Mouse (Mus musculus): ENCODE data around the gene 6030468B19Rik. TPM values are rescaled to one million over a fixed set of nuclear protein-coding genes. Genes with fewer than 3 reads are reported as not detected.
"Not testable (repeated sequence)": the region's sequence is repeated elsewhere in the genome, so short reads cannot be mapped to it uniquely, and the experiment has no call there.

The 6030468B19Rik gene
- total RNA-seq, 4 experiments from 2014 or later = 0.61 to 1.2 (median 0.75) TPM; not detected in 1

DNA sequence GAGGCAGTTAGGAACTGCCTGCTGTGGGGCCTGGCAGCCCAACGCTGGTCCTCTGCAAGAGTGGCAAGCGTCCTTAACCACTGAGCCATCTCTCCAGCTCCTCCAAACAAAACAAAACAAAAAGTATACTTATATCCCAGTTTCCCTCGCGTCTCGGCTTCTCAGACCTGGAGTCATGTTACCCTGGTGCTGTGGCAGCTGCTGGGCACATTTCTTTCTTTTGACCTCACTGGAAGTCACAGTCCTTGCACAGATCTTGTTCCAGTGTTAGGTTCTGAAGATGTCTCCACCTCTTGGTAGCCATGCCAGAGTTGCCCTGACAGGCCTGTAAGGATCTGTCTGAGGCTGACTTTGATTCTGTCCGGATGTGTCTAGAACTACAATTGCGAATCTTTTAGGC, 4.2 kb downstream of the 6030468B19Rik start:
- DNase-seq (ENCODE audit: low spot score in 2 of 2) = no peak

- DNase-seq (ENCODE audit: low spot score in 2 of 2) = no peak
Measured at GRCm38 (mm10) chr11:117803166-117803688, 5.8 kb downstream of the 6030468B19Rik start.

- no peak for DNase-seq (ENCODE audit: low spot score in 2 of 2)
Measured at GRCm38 (mm10) chr11:117806781-117807180, 9.3 kb downstream of the 6030468B19Rik start.

DNA sequence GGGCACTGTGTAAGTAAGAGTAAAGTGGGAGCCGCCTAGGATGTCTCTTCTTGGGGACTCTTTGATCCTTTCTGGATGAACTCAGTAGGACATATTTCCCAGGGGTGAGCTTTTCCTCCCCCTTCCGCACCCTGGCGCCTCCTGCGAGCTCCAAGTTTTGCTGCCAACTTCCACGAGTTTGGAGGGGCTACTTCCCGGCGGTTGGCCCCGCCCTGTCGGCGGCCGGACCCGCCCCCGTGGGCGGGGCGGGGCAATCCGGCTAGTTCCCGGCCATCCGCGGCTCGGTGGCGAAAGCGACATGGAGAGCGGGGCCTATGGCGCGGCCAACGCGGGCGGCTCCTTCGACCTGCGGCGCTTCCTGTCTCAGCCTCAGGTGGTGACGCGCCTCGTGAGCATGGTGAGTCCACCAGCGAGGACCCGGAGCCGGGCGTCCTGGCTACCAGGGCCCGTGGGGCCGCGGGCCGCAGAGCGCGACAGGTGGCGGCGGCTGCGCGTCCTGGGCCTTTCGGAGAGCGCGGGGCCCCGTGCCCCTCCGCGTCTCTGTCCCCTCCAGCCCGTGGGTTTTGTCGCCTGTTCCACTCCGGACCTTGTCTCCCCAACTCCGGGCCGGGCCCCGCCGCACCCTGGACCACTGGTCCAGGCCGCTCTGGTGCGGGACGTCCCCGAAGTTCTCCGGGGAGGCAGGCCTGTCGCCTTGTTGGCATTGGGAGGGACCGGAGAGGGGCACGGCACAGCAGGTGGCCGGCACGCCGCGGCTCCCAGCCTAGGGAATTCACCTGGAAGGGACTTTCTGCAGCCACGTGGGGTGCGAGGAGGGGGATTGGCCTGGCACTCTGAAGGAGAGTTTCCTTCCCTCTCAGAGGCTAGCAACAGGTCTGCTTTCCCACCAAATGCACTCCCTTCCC, 12.2 kb downstream of the 6030468B19Rik start, which contains the start of the genes Gm20708 and Syngr2:
Gene Gm20708 (plus strand): TSS at position 262 of the 905 bp plus-strand sequence.
Gene Syngr2 (plus strand): TSS at position 262 of the 905 bp plus-strand sequence.
- DNase-seq (ENCODE audit: low spot score in 2 of 2) = no peak

DNA sequence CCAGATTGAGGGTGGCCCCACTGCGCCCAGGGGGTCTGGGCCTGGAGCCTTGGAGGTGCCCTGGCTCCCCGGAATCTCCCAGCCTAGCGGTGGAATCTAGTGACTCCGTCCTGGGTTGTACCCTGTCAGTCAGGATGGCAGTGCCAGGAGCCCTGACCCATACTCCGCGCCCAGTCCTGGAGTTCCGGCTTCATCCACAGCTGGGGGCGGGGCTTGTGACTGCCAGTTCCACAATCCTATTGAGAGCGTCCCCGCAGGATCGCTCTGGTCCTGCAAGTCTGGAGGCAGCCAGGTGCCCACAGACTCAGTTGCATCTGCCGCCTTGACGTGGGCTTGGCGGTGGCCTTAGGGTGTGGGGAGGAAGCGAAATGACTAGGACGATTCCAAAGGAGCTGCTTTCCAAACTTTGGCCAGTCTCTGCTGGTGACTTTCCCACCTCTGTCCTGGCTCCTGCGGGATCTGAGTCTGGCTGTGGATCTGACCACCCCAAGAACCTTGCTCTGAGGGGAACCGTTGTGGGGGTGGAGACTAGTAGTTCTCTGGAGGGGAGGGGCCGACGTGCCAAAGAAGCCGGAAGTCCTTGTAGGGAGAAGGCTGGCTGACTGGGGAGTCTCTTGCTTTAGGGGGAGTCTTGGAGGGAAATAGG, 13.1 kb downstream of the 6030468B19Rik start:
- DNase-seq (ENCODE audit: low spot score in 2 of 2) = peak; percentile 60 to 63

GRCm38 (mm10) chr11:117813867-117814266, 16.4 kb downstream of the 6030468B19Rik start:
- no peak for DNase-seq (ENCODE audit: low spot score in 2 of 2)

- DNase-seq (ENCODE audit: low spot score in 2 of 2) = no peak
Measured at GRCm38 (mm10) chr11:117814704-117815366, 17.4 kb downstream of the 6030468B19Rik start.

DNA sequence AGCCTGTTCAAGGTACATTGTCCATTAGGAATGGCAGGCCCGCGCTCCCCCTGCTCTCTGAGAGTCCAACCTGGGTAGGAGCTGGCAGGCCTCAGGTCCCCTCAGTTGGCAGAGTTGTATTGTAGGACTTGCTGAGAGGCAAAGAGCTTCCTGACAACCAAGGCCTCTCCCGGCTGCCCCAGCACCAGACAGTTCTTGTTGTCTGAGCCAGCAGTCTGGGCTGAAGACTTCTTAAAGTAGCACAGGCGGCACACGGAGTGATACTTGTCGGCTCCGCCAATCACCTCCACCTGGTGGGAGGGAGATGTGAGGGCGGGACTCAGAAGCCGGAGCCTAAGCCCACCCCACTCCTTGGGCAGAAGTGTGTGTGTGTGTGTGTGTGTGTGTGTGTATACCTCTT, 18.4 kb downstream of the 6030468B19Rik start:
- not testable (repeated sequence) for DNase-seq (ENCODE audit: low spot score in 2 of 2)

- DNase-seq (ENCODE audit: low spot score in 2 of 2) = no peak
Measured at GRCm38 (mm10) chr11:117816389-117816996, 19.0 kb downstream of the 6030468B19Rik start.

GRCm38 (mm10) chr11:117819095-117819494, 21.6 kb downstream of the 6030468B19Rik start:
- DNase-seq (ENCODE audit: low spot score in 2 of 2) = no peak

GRCm38 (mm10) chr11:117820173-117820572, 22.7 kb downstream of the 6030468B19Rik start:
- no peak for DNase-seq (ENCODE audit: low spot score in 2 of 2)

DNA sequence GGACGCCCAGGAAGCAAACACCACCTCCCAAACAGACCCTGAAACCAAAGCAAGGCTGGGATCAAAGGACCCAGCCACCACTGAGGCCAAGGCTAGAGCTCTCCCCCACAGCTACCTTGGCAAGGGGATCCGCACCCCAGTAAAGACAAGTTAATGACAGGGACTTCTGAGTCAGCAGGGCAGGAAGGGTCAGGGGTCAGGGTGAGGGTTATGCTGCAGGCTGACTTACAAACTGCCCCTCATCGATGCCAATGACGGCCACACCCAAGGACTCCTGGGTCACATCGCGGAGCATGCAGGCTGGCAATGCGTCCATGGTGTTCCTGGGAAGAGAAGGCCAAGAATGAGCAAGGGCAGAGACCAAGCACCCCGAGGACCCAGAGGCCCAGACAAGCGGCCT, 24.4 kb downstream of the 6030468B19Rik start:
- DNase-seq (ENCODE audit: low spot score in 2 of 2) = no peak

DNA sequence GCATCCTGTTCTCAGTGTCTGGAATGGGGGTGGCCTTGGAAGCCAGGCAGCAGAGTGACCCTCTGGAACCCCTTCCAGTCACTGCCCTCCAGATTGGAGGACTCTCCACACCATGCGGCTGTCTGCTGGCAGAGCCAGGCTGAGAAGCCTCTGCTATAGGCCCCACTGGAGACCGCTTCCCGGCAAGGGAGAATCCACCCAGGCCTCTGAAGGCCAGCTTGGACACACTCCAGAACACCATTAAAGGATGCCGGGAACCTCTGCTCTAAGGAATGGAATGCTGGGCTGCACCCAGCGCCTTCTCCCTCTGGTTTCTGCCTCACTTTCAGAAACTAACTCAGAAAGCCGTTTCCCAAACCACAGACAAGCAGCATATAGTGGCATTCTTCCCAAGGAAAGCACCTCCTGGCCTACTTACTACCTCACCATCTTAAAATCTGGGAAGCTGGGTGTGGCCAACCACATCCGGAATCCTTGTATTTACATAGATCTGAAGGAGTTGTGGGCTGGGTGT, 25.3 kb downstream of the 6030468B19Rik start:
- DNase-seq (ENCODE audit: low spot score in 2 of 2) = no peak

- DNase-seq (ENCODE audit: low spot score in 2 of 2) = no peak
Measured at GRCm38 (mm10) chr11:117823411-117823810, 26.0 kb downstream of the 6030468B19Rik start.

- DNase-seq (ENCODE audit: low spot score in 2 of 2) = peak; percentile 61 to 85
Measured at GRCm38 (mm10) chr11:117824060-117824969, 26.9 kb downstream of the 6030468B19Rik start.

GRCm38 (mm10) chr11:117825333-117826101, 28.1 kb downstream of the 6030468B19Rik start, which contains the start of the genes Afmid and Tk1:
Gene Afmid, plus strand, starts transcription at chr11:117825924.
Gene Tk1, minus strand, starts transcription at chr11:117826092.
- no peak for DNase-seq (ENCODE audit: low spot score in 2 of 2)

DNA sequence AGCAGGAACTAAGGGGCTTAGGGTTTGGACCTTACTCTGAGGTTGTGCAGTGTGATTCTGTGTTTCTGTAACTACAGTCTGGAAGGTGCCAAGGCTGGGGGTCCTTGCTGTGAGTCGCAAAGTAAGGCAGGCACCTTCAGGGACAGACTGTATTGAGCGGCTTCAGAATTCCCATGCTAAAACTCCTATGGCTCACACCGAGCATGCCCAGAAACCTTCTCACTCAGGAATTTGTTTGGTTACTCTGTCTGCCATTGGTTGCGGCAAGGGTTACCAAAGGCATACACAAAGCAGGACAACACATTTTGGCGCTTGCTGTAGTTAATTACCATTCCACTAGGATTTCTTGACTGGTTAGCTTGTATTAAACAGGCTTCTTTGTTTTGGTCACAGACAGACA, 28.7 kb downstream of the 6030468B19Rik start:
- no peak for DNase-seq (ENCODE audit: low spot score in 2 of 2)

- DNase-seq (ENCODE audit: low spot score in 2 of 2) = no peak
Measured at GRCm38 (mm10) chr11:117826916-117827315, 29.5 kb downstream of the 6030468B19Rik start.

DNA sequence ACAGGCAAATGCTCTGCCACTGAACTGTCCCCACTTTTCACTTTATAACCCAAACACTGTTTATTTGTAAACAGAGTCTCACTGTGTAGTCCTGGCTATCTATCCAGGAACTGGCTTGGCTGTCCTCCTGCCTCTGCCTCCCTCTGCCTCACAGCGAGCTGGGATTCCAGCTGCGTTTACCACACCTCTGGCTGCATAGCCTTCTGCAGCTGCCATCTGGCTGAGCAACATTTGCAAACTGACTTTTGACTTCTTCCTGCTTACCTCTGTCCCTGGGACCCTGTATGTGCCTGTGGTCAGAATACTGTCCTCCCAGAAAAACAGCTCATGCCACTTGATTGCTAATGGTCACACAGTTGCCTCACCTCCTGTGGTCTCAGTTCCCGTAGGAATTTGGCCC, 29.9 kb downstream of the 6030468B19Rik start:
- no peak for DNase-seq (ENCODE audit: low spot score in 2 of 2)
